Mouse (Mus musculus): ENCODE measurements around the gene Nr6a1. TPM values are rescaled to one million over a fixed set of nuclear protein-coding genes. Genes with fewer than 3 reads are reported as not detected.

The Nr6a1 gene
- polyA plus RNA-seq, 1 experiment from 2014 or later: 0.84 TPM

DNA sequence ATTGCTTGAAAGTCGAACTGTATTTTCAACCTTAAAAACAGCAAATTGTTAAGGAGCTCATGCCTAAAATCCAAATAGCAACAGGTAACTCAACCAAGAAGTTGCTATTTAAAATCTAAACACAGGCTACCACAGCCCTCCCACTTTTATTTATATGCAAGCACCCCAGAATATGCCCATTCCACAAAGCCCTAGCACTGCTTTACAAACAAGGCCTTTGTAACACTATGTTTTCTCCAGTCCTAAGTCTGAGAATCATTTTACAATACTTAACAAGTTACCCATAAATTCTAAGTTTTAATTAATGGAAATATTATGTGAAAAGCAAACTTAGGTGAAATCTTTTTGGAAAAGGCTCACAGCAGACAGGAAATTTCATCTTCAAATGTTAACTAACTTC lies 13.0 kb downstream of the Nr6a1 start:
- no peaks in the 10 kb centered on the region for H3K27me3 ChIP-seq (ENCODE audit: control insufficient read depth, insufficient read depth, low read depth, low read length)
- no peaks in the 10 kb centered on the region for H3K36me3 ChIP-seq (ENCODE audit: control insufficient read depth, insufficient read depth, low read length)
- H3K27ac ChIP-seq (ENCODE audit: low read length): no peak overlapping the region
- WGBS: 43% methylated on average over 1 of the region's 1 CpGs
- H3K9ac ChIP-seq (ENCODE audit: low read depth, low read length): no peak overlapping the region
- H3K4me3 ChIP-seq (ENCODE audit: low read depth, low read length): no peak overlapping the region
- H3K4me2 ChIP-seq (ENCODE audit: low read length): no peak overlapping the region
- no peaks in the 10 kb centered on the region for H3K9me3 ChIP-seq (replicated peaks; ENCODE audit: control insufficient read depth, low read length, poor library complexity, severe bottlenecking)
- ATAC-seq: no peak
- H3K4me1 ChIP-seq (ENCODE audit: control insufficient read depth, insufficient read depth, low read length): no peaks in the 10 kb centered on the region

DNA sequence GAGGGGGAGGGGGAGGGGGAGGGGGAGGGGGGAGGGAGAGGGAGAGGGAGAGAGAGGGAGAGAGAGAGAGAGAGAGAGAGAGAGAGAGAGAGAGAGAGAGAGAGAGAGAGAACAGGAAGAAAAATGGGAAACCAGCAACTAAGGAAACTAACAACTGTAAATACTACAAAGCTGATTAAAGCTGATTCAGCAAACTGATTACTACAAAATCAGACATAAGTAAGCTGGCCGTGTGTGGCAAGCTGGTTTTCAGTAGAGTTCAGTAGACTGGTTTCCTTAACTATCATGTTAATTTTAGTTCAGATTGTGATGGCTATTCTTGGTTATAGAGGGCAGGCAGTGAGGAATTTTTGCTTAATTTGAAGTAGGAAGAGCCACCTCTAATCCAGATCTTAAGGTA lies 18.9 kb downstream of the Nr6a1 start:
- 65% methylated on average over 1 of the region's 1 CpGs for WGBS
- no peak overlapping the region for H3K9ac ChIP-seq (ENCODE audit: low read depth, low read length)
- no peak for ATAC-seq

DNA sequence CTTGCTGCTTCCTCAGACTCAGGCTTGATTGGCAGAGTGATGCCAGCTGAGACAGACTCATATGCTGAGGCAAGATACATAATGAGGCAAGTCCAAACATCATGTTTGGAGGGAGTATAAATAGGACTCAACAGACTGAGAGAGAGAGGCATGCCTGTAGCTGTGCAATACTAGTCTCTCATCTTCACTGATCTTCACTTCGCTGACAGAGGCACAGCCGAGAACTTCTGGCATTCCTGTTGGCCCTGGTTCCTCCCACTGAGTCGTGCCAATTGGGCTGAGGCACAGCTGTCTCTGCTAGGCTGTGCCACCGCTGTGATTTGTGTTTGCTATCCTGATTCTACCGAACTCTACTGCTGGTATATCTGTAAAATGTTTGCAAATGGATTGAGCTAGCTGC lies 21.4 kb downstream of the Nr6a1 start:
- Histone ChIP-seq H3K27me3 (ENCODE audit: control insufficient read depth, insufficient read depth, low read depth, low read length) (no peaks in the 10 kb centered on the region), H3K9me3 (replicated peaks; ENCODE audit: control insufficient read depth, low read length, poor library complexity, severe bottlenecking) (no peaks in the 10 kb centered on the region), H3K9ac (ENCODE audit: low read depth, low read length) (no peak overlapping the region), H3K4me2 (ENCODE audit: low read length) (no peak overlapping the region), H3K4me1 (ENCODE audit: control insufficient read depth, insufficient read depth, low read length) (no peaks in the 10 kb centered on the region), H3K36me3 (ENCODE audit: control insufficient read depth, insufficient read depth, low read length) (no peaks in the 10 kb centered on the region), H3K27ac (ENCODE audit: low read length) (no peak overlapping the region), H3K4me3 (ENCODE audit: low read depth, low read length) (no peak overlapping the region)
- 84% methylated on average over 5 of the region's 5 CpGs for WGBS
- ATAC-seq: no peak

More for the DNA sequence above, 18.9 kb downstream of the Nr6a1 start:
- Histone ChIP-seq H3K36me3 (ENCODE audit: control insufficient read depth, insufficient read depth, low read length) (no peaks in the 10 kb centered on the region), H3K4me3 (ENCODE audit: low read depth, low read length) (no peak overlapping the region), H3K4me1 (ENCODE audit: control insufficient read depth, insufficient read depth, low read length) (no peaks in the 10 kb centered on the region), H3K27ac (ENCODE audit: low read length) (no peak overlapping the region), H3K9me3 (replicated peaks; ENCODE audit: control insufficient read depth, low read length, poor library complexity, severe bottlenecking) (no peaks in the 10 kb centered on the region), H3K27me3 (ENCODE audit: control insufficient read depth, insufficient read depth, low read depth, low read length) (no peaks in the 10 kb centered on the region), H3K4me2 (ENCODE audit: low read length) (no peak overlapping the region)

DNA sequence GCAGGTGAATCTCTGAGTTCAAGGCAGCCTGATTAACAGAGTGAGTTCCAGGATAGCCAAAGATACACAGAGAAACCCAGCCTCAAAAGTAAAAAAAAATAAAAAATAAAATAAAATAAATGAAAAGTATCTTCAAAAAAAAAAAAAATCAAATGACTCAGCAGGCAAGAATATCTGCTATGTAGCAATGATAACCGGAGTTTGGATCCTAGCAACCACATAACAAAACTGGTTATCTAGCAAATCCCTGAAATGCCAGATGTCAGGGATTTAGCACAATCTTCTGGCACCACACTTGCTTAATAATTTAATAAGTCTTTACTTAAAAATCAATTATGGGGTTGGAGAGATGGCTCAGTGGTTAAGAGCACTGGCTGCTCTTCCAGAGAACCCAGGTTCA lies 23.2 kb downstream of the Nr6a1 start:
- H3K4me3 ChIP-seq (ENCODE audit: low read depth, low read length): no peak overlapping the region
- H3K36me3 ChIP-seq (ENCODE audit: control insufficient read depth, insufficient read depth, low read length): no peaks in the 10 kb centered on the region
- H3K4me2 ChIP-seq (ENCODE audit: low read length): no peak overlapping the region
- no peaks in the 10 kb centered on the region for H3K4me1 ChIP-seq (ENCODE audit: control insufficient read depth, insufficient read depth, low read length)
- no peak overlapping the region for H3K27ac ChIP-seq (ENCODE audit: low read length)
- ATAC-seq: no peak
- no peaks in the 10 kb centered on the region for H3K9me3 ChIP-seq (replicated peaks; ENCODE audit: control insufficient read depth, low read length, poor library complexity, severe bottlenecking)
- H3K9ac ChIP-seq (ENCODE audit: low read depth, low read length): no peak overlapping the region
- no peaks in the 10 kb centered on the region for H3K27me3 ChIP-seq (ENCODE audit: control insufficient read depth, insufficient read depth, low read depth, low read length)
- WGBS: 68% methylated on average over 1 of the region's 1 CpGs

DNA sequence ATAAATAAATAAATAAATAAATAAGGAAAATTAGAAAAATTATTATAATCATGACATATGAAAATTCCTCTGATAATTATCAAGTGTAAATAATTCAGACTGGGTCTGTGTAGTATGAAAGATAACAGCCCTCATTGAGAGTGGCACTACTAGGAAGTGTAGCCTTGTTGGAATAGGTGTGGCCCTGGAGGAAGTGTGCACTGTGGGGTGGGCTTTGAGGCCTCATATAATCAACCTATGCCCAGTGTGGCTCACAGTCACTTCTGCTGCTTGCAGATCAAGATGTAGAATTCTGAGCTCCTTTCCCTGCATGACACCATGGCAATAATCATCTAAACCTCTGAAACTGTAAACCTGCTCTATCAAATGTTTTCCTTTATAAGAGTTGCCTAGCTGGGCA lies 24.6 kb downstream of the Nr6a1 start:
- Histone ChIP-seq H3K9me3 (replicated peaks; ENCODE audit: control insufficient read depth, low read length, poor library complexity, severe bottlenecking) (no peaks in the 10 kb centered on the region), H3K4me1 (ENCODE audit: control insufficient read depth, insufficient read depth, low read length) (no peaks in the 10 kb centered on the region), H3K36me3 (ENCODE audit: control insufficient read depth, insufficient read depth, low read length) (no peaks in the 10 kb centered on the region), H3K9ac (ENCODE audit: low read depth, low read length) (no peak overlapping the region), H3K27me3 (ENCODE audit: control insufficient read depth, insufficient read depth, low read depth, low read length) (no peaks in the 10 kb centered on the region), H3K4me3 (ENCODE audit: low read depth, low read length) (no peak overlapping the region), H3K27ac (ENCODE audit: low read length) (no peak overlapping the region), H3K4me2 (ENCODE audit: low read length) (no peak overlapping the region)
- ATAC-seq: no peak

DNA sequence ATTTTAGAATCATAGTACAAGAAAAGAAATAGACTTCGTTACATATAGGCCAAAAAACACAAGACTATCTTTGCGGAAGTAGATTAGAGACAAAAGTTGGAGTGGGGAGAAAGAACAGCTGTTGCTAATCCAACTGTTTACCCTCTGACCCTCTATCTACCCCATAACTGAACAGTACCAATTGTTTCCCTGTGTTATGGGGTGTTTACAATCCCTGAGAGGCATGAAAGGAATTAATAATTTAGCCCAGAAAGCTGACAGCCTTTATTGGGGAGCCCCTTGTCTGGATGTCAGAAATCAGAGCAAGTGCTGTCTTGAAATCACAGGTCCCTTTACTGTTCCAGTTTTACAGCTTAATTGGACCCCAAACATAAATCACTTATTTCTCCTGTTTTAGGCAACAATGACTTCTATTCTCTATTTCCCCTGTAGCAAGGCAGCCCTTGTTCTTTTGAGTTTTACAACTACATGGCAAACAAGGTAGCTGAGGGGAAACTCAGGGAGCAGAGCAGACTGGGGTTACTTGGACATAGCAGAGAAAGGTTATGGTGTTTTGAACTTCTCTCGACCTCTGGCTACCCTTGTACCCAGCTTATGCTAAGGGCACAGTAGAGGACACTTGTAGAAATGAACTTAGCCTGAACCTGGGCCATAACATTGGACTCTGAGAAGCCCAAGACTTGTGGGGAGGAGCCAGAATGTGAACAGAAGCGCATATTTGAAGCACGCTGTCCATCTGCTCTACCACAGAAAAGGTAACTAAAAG lies 46.4 kb downstream of the Nr6a1 start:
- no peaks in the 10 kb centered on the region for H3K4me1 ChIP-seq (ENCODE audit: control insufficient read depth, insufficient read depth, low read length)
- H3K9ac ChIP-seq (ENCODE audit: low read depth, low read length): no peak overlapping the region
- H3K4me3 ChIP-seq (ENCODE audit: low read depth, low read length): no peak overlapping the region
- no peak overlapping the region for H3K4me2 ChIP-seq (ENCODE audit: low read length)
- ATAC-seq: no peak
- H3K27me3 ChIP-seq (ENCODE audit: control insufficient read depth, insufficient read depth, low read depth, low read length): no peaks in the 10 kb centered on the region
- H3K9me3 ChIP-seq (replicated peaks; ENCODE audit: control insufficient read depth, low read length, poor library complexity, severe bottlenecking): no peaks in the 10 kb centered on the region
- no peak overlapping the region for H3K27ac ChIP-seq (ENCODE audit: low read length)
- H3K36me3 ChIP-seq (ENCODE audit: control insufficient read depth, insufficient read depth, low read length): no peaks in the 10 kb centered on the region
- 86% methylated on average over 5 of the region's 5 CpGs for WGBS

DNA sequence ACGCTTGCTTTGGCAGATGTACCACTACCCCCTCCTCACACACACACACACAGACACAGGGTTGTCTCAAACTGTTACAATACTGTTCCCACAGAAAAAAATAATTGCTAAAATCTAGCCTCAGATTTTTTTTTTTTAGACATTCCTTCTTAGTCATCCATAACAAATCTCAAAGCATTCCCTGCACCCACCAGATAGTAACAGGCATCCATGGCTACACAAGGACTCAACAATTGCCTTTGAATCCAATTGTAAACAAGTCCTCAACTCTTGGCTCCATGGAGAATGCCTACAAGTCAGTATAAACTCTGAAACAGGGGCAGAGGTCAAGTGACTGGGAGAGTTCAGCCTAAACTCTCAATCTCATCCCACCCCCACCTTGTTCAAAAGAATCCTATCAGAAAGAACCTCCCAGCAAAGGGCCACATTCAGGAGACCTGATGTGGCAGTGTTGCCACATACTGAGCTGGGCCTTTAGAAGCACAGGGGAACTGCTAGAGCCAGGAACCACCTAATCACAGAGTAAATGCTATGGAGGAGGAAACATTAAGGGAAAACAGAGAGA lies 52.9 kb downstream of the Nr6a1 start:
- no peak overlapping the region for H3K4me2 ChIP-seq (ENCODE audit: low read length)
- no peak for ATAC-seq
- WGBS: 42% methylated on average over 1 of the region's 1 CpGs
- H3K36me3 ChIP-seq (ENCODE audit: control insufficient read depth, insufficient read depth, low read length): no peaks in the 10 kb centered on the region
- H3K4me1 ChIP-seq (ENCODE audit: control insufficient read depth, insufficient read depth, low read length): no peaks in the 10 kb centered on the region
- no peak overlapping the region for H3K4me3 ChIP-seq (ENCODE audit: low read depth, low read length)
- no peak overlapping the region for H3K9ac ChIP-seq (ENCODE audit: low read depth, low read length)
- H3K27me3 ChIP-seq (ENCODE audit: control insufficient read depth, insufficient read depth, low read depth, low read length): no peaks in the 10 kb centered on the region
- H3K9me3 ChIP-seq (replicated peaks; ENCODE audit: control insufficient read depth, low read length, poor library complexity, severe bottlenecking): no peaks in the 10 kb centered on the region
- no peak overlapping the region for H3K27ac ChIP-seq (ENCODE audit: low read length)

DNA sequence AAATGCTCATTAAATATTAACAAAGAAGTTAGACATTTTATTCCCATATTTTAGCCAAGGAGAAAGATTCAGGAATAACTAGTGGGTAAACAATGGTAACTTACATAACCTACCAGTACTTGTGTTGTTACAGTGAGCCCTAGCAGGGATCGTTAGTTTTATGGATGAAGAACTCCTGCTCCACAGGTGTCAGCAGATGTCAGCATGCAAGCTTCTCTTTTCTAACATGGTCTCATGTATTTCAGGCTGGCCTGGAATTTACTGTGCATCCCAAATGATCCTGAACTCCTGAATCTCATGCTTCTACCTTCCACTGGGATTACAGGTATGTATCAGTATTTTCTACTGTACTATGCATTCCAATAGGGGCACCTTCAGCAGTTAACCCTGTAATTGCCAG lies 54.8 kb downstream of the Nr6a1 start:
- H3K36me3 ChIP-seq (ENCODE audit: control insufficient read depth, insufficient read depth, low read length): no peaks in the 10 kb centered on the region
- H3K4me2 ChIP-seq (ENCODE audit: low read length): no peak overlapping the region
- no peak overlapping the region for H3K4me3 ChIP-seq (ENCODE audit: low read depth, low read length)
- no peaks in the 10 kb centered on the region for H3K27me3 ChIP-seq (ENCODE audit: control insufficient read depth, insufficient read depth, low read depth, low read length)
- ATAC-seq: no peak
- no peak overlapping the region for H3K27ac ChIP-seq (ENCODE audit: low read length)
- H3K9me3 ChIP-seq (replicated peaks; ENCODE audit: control insufficient read depth, low read length, poor library complexity, severe bottlenecking): no peaks in the 10 kb centered on the region
- no peak overlapping the region for H3K9ac ChIP-seq (ENCODE audit: low read depth, low read length)
- WGBS: 67% methylated on average over 1 of the region's 1 CpGs
- H3K4me1 ChIP-seq (ENCODE audit: control insufficient read depth, insufficient read depth, low read length): no peaks in the 10 kb centered on the region

DNA sequence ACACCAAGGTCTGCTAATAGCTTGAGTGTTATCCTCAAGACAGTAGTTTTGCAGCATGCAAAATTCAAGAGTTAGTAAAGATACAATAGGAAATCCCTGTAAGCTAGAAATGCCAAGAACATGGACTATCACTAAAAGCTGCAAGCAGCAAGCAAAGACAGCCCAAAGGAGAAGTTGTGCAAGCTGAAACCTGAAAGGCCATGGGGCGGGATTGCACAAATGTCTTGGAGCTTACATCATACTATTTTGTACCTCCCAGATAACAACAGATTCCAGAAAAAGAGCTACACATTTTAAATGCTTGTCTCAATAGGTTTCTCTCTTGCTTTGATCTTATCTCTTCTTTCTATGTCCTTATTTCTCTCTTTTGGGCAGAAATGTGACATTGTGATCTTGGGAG lies 60.8 kb downstream of the Nr6a1 start:
- no peaks in the 10 kb centered on the region for H3K36me3 ChIP-seq (ENCODE audit: control insufficient read depth, insufficient read depth, low read length)
- no peak overlapping the region for H3K4me2 ChIP-seq (ENCODE audit: low read length)
- 76% methylated on average over 1 of the region's 1 CpGs for WGBS
- no peak overlapping the region for H3K27ac ChIP-seq (ENCODE audit: low read length)
- no peak overlapping the region for H3K9ac ChIP-seq (ENCODE audit: low read depth, low read length)
- H3K27me3 ChIP-seq (ENCODE audit: control insufficient read depth, insufficient read depth, low read depth, low read length): no peaks in the 10 kb centered on the region
- no peaks in the 10 kb centered on the region for H3K4me1 ChIP-seq (ENCODE audit: control insufficient read depth, insufficient read depth, low read length)
- no peak for ATAC-seq
- H3K4me3 ChIP-seq (ENCODE audit: low read depth, low read length): no peak overlapping the region
- no peaks in the 10 kb centered on the region for H3K9me3 ChIP-seq (replicated peaks; ENCODE audit: control insufficient read depth, low read length, poor library complexity, severe bottlenecking)
